Mouse (Mus musculus): ENCODE results near the gene Arhgef16. TPM values are rescaled to one million over a fixed set of nuclear protein-coding genes. Genes with fewer than 3 reads are reported as not detected.

Arhgef16 gene
- total and polyA plus RNA-seq, 3 experiments, result not detected

DNA sequence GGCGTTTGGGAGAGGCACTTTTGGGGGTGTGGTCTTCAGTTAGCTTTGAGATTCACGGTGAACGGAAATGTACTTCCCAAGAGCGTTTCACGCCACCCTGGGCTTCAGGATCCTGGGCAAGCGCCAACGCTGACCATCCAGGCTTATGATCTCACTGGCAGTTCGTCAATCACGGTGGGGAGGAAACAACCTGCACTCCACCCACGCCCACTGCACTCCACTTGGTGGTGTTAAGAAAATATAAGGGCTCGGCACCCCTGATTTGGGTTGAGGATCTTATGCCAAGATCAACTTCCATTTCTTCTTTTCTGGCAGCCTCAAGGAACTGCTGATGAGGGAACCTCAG, 12.1 kb upstream of the Arhgef16 start:
- Histone ChIP-seq H3K4me2 (ENCODE audit: insufficient read depth, low read depth, poor library complexity, severe bottlenecking) (no peak overlapping the region), H3K9me3 (replicated peaks; ENCODE audit: low read length) (peaks cover 93% of the 10 kb centered on the region), H3K79me2 (replicated peaks; ENCODE audit: control insufficient read depth, extremely low read depth, insufficient read depth, poor library complexity, severe bottlenecking) (no peaks in the 10 kb centered on the region), H3K36me3 (replicated peaks in 1 of 2; ENCODE audit: control insufficient read depth in 1 of 2, insufficient read depth in 1 of 2, low read length in 1 of 2) (no peaks in the 10 kb centered on the region), H3K9ac (ENCODE audit: insufficient read depth, low read depth) (no peak overlapping the region), H3K27me3 (replicated peaks) (no peaks in the 10 kb centered on the region), H3K4me1 (ENCODE audit: control insufficient read depth in 1 of 2, insufficient read depth in 2 of 2) (no peaks in the 10 kb centered on the region), H3K4me3 (replicated peaks in 1 of 3; ENCODE audit: low read depth in 2 of 3, low read length in 2 of 3, poor library complexity in 1 of 3) (no peak overlapping the region), H3K27ac (ENCODE audit: insufficient read depth, low read depth) (no peak overlapping the region)
- dilution Hi-C loops (cut with MboI; ENCODE audit: extremely low pct_ligation_motif_present, extremely low pct_unique_long_range_greater_than_20kb, low sequenced_read_pairs), result no loop called here
- in situ Hi-C loops (cut with MboI; ENCODE audit: low pct_ligation_motif_present, low pct_unique_long_range_greater_than_20kb, low sequenced_read_pairs), result no loop called here
- TF ChIP-seq E2F4 (IDR thresholded peaks at IDR 0.05; ENCODE audit: insufficient replicate concordance, low read depth, low read length) (no peak), TCF12 (IDR thresholded peaks at IDR 0.05; ENCODE audit: low read depth, low read length) (no peak), POLR2AphosphoS2 (IDR thresholded peaks at IDR 0.05; ENCODE audit: low read depth, low read length) (no peak), CHD1 (IDR thresholded peaks at IDR 0.05; ENCODE audit: low read depth, low read length) (no peak), HCFC1 (IDR thresholded peaks at IDR 0.05; ENCODE audit: low read depth, low read length) (no peak), POLR2A (IDR thresholded peaks at IDR 0.05; ENCODE audit: low read depth, low read length) (no peak), JUN (IDR thresholded peaks at IDR 0.05; ENCODE audit: insufficient read depth, low read depth, low read length) (no peak), ETS1 (conservative IDR thresholded peaks at IDR 0.05; ENCODE audit: low read depth, low read length) (no peak), USF2 (conservative IDR thresholded peaks at IDR 0.05; ENCODE audit: low read depth, low read length) (no peak)
- DNase-seq (ENCODE audit: extremely low read depth), result no peak

DNA sequence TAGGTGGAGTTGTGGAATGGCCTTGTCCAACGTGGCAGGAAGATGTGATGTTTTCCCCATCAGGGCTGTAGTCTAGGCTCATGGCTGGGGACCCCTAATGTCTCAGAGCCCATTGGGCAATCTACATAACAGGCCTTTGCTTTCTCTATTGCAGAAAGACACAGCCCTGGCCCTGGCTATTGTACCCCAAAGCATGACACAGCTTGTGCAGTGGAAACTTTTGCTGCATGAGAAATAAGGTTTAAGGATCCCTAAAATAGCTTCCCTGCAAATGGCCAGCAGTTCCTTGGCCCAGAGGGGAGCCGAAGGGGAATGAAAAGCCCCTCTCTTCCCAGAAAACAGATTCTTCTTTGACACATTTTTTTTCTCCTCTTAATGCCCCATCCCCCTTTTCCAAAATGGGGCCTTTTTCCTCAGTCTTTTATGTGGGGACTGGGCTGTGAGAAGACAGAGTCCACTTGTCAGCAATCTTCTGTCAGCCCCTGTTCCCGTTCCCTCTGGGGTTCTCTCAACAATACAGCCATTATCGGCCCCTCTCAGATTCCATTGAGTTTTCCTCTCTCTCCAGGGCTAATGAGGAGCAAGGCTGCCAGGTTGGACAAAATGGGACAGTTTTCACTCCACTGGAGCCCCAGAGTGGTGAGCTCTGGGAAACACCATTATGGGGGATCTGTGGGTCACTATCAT, 11.6 kb upstream of the Arhgef16 start:
- TF ChIP-seq CHD1 (IDR thresholded peaks at IDR 0.05; ENCODE audit: low read depth, low read length), result no peak
- no peak for TF ChIP-seq ZNF384 (IDR thresholded peaks at IDR 0.05; ENCODE audit: low read depth, low read length)
- no peak for TF ChIP-seq GABPA (IDR thresholded peaks at IDR 0.05; ENCODE audit: insufficient replicate concordance, low read depth, low read length)
- TF ChIP-seq EP300 (IDR thresholded peaks at IDR 0.05; ENCODE audit: low read length), result no peak
- TF ChIP-seq KAT2A (IDR thresholded peaks at IDR 0.05; ENCODE audit: insufficient replicate concordance, low read length), result no peak
- TF ChIP-seq MEF2A (IDR thresholded peaks at IDR 0.05; ENCODE audit: borderline replicate concordance, low read depth, low read length), result no peak
- TF ChIP-seq NELFE (IDR thresholded peaks at IDR 0.05; ENCODE audit: low read depth, low read length), result no peak
- no peak for TF ChIP-seq HCFC1 (IDR thresholded peaks at IDR 0.05; ENCODE audit: low read depth, low read length)
- no peak for TF ChIP-seq MAX (IDR thresholded peaks at IDR 0.05; ENCODE audit: low read length)
- TF ChIP-seq MYC (IDR thresholded peaks at IDR 0.05; ENCODE audit: low read depth, low read length), result no peak
- TF ChIP-seq CHD2 (IDR thresholded peaks at IDR 0.05; ENCODE audit: low read length), result no peak
- no peak for TF ChIP-seq JUN (IDR thresholded peaks at IDR 0.05; ENCODE audit: insufficient read depth, low read depth, low read length)
- no peak for TF ChIP-seq ZC3H11A (IDR thresholded peaks at IDR 0.05; ENCODE audit: low read depth, low read length)
- no peak for TF ChIP-seq PAX5 (IDR thresholded peaks at IDR 0.05; ENCODE audit: low read length)
- no peak overlapping the region for H3K9ac ChIP-seq (ENCODE audit: insufficient read depth, low read depth)
- no peaks in the 10 kb centered on the region for H3K79me2 ChIP-seq (replicated peaks; ENCODE audit: control insufficient read depth, extremely low read depth, insufficient read depth, poor library complexity, severe bottlenecking)
- H3K36me3 ChIP-seq (replicated peaks in 1 of 2; ENCODE audit: control insufficient read depth in 1 of 2, insufficient read depth in 1 of 2, low read length in 1 of 2), result no peaks in the 10 kb centered on the region
- DNase-seq (ENCODE audit: extremely low read depth), result no peak
- H3K27ac ChIP-seq (ENCODE audit: insufficient read depth, low read depth), result no peak overlapping the region
- no peak overlapping the region for H3K4me2 ChIP-seq (ENCODE audit: insufficient read depth, low read depth, poor library complexity, severe bottlenecking)
- H3K4me1 ChIP-seq (ENCODE audit: control insufficient read depth in 1 of 2, insufficient read depth in 2 of 2), result no peaks in the 10 kb centered on the region
- dilution Hi-C loops (cut with MboI; ENCODE audit: extremely low pct_ligation_motif_present, extremely low pct_unique_long_range_greater_than_20kb, low sequenced_read_pairs), result no loop called here
- no peaks in the 10 kb centered on the region for H3K27me3 ChIP-seq (replicated peaks)
- peaks cover 89% of the 10 kb centered on the region for H3K9me3 ChIP-seq (replicated peaks; ENCODE audit: low read length)
- in situ Hi-C loops (cut with MboI; ENCODE audit: low pct_ligation_motif_present, low pct_unique_long_range_greater_than_20kb, low sequenced_read_pairs), result no loop called here
- no peak overlapping the region for H3K4me3 ChIP-seq (replicated peaks in 1 of 3; ENCODE audit: low read depth in 2 of 3, low read length in 2 of 3, poor library complexity in 1 of 3)
